Mouse (Mus musculus) cerebellum, adult 11-12 months (tissue): ENCODE data around the gene Tmem54.
A peak's percentile ranks its signal among the peaks of the same experiment; 100 is the strongest.

ENCODE experiments used
- DNase-seq: peaks from one replicate; pipeline ENCODE4 v3.0.0; 2022

The Tmem54 gene

DNA sequence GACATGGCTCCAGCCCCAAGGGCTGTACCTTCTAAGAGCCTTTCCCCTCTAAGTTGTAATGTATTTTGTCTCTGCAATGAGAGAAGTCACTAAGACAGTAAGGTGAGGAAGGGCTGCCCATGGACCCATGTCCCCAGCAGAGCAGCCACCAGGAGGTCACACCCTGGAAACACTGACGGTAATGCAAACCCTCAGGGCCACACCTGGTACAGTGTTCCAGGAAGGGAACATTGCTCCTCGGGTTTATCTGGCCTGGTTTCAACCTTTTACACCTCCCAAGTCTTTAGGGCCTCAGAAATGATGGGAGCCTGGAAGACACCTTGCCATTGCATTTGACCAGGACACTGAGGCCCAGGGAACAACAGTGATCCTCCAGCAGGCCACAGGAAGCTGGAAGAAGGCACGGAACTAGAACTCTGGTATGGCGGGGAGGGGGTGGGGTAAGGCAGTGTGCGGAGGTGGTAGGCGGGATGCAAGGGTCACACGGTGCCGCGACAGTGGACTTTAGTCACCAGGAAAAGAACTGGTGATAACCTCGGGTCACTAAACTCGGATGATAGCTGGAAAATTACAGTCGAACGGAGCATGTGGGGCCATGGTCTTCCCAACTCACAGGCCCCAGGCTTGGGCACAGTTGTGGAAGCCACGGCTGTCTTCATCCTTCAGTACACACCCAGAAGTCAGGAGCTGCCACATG is 3.1 kb upstream of the Tmem54 start:
- DNase-seq, result no peak

DNA sequence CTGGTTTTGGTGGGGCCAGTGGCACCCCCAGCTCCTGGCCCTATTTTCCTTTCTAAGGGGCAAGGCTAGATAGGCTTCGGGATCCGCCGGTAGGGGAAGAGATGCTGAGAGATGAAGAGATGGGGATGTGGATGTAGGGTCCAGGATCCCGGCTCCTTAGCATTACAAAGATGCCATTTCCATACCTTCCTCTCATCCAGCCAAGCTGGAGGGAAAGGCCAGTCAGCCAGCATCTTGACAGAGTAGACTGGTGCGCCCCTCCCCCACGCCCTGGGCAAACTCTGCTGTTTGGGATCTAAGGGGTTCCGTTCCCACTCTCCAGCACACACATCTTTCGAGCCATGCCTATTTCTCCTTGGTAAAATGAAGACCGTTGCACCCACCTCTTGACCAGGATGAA is 725 bp downstream of the Tmem54 start:
- DNase-seq, result no peak

GRCm38 (mm10) chr4:129107348-129107899 is 2.1 kb downstream of the Tmem54 start:
- DNase-seq, result no peak

DNA sequence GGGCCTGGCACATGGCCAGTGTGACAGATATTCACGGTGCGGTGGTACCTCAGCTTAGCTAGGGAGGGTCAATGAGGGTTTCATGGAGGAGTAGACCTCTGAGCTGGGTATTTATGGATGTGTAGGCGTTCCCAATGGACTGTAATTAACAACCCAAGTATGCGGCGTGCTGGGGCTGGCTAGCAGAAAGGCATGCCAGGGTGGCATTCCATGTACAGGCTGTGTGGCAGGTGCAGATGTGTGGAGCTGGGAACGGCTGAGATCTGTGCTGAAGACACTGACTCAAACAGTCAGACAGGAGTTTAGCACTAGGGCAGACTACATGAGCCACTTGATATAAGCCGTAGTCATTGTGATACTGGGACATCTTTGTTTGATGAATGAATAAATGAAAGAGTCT is 3.3 kb downstream of the Tmem54 start:
- no peak for DNase-seq

GRCm38 (mm10) chr4:129110804-129111203 is 5.5 kb downstream of the Tmem54 start:
- DNase-seq, result no peak

GRCm38 (mm10) chr4:129111350-129111749 is 6.0 kb downstream of the Tmem54 start:
- no peak for DNase-seq

GRCm38 (mm10) chr4:129112231-129112630 is 6.9 kb downstream of the Tmem54 start:
- DNase-seq, result no peak

GRCm38 (mm10) chr4:129113083-129113988 is 8.0 kb downstream of the Tmem54 start:
- peak; percentile 85 for DNase-seq

DNA sequence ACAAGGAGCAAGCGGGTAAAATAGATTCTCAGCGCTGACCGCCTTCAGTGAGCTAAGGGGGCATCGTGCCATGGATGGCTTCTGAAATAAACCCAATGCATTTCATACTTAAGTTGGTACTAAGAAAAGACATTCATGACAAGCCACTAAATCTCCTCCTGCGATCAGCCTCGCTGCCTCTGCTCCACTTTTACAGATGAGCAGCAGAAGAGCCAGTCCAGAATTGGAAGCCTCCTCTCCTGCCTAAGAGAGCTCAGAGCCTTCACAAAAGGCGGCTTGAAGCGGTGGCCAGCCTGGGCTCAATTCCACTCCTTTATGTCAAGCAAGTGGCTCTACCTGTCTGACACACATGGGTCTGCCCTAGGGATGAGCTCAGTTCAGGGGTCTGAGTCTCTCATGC is 11.4 kb downstream of the Tmem54 start:
- no peak for DNase-seq

- DNase-seq, result no peak
Measured at GRCm38 (mm10) chr4:129117720-129118510, 12.6 kb downstream of the Tmem54 start.

DNA sequence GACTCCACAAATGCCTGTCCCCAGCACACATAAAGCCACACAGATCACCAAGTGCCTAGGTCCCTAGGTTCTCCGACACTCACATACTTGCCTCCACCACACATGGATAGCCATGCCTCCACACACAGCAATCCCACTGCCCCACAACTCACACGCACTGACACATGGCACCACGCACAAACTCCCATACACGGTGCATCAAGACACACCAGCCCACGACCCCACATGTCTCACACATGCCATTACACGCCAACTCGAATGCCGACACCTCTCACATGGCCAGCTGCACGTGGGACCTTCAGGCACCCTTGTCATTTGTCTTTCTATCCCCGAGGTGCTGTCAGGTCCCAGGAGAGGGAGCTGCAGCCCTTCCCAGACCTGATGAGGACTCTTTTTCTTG is 14.4 kb downstream of the Tmem54 start:
- no peak for DNase-seq

DNA sequence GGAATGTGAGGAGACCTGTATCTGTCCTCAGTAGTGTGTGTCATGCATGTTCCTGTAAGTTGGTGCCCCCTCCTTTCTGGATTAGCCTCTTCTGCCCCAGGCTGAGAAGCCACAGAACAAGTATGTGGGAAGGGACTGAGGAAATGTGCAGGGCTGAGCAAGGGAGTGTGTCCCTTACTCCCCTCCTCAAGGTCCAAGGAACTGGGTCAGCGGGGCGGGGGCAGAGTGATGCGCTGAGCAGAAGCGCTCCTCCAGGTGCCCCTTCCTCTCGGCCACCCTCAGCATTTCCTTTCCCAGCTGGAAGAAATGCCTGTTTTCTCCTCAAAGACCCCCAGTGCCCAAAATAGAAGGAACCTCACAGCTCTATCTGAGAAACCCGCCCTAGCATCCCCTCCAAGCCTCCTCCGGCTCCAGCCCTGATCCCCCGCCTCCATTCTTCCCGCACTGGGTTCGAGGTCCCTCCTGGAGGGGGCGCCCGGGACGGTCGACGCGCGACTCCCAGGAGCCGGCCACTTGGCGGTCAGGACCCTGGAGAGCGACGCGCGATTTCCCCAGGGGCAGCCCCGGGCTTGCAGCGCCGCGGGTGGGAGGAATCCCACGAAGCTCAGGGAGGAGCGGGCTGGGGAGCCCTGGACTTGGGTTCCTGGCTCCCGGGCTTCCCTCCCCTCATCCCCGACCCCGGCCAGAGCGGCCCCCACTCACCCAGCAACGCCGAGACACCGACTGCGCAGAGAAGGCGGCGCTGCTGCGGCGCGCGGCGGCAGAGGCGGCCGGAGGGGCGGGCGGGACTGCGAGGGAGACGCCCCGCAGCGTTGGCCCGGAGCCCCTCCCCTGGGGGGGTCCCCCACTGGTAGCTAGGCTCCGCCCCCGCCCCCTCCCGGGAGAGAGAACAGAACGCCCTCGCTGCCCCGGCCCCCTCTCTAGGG is 15.4 kb downstream of the Tmem54 start:
- no peak for DNase-seq

GRCm38 (mm10) chr4:129121569-129122086 is 16.3 kb downstream of the Tmem54 start, which contains the start of gene Hpca:
Gene Hpca (minus strand): TSS chr4:129122036.
- no peak for DNase-seq

DNA sequence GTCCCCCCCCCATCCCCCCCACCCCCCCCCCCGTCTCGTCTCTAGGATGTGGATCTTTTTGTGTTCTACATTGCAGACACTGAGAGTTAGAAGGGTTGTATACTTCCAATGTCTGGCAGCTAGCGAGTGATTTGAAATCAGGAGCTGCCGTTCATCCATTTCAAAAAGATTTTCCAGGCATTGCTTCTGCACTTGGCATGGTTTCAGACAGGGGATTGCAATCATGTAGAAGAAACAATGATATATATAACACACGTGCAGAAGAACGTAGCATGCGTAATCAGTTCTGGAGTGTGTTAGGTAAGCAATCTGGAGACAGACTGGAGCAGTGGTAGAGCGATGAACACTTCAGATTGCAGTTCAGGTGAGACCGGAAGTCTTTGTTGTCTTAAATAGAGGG is 16.8 kb downstream of the Tmem54 start:
- DNase-seq, result no peak

DNA sequence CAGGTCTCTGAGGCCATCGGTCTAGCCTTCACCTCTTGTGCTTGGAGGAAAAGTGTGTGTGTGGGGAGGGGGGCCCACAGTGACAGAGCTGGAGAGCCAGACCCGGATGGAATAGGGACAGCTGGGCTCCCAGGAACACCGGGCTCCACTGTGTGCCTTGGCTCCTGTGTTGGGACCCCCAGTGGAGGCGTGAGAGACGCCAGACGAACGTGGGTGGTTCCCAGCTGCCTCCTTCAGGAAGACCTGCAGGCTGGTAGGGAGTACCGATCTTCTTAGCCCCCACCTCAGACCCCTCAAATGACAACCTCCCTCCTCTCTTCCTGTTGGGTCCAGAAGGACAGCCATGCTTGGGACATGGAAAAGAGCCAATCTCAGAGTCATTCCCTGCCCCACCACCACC is 17.4 kb downstream of the Tmem54 start:
- no peak for DNase-seq

GRCm38 (mm10) chr4:129124652-129125146 is 19.4 kb downstream of the Tmem54 start:
- no peak for DNase-seq

- DNase-seq, result no peak
Measured at GRCm38 (mm10) chr4:129125736-129126451, 20.5 kb downstream of the Tmem54 start.

DNA sequence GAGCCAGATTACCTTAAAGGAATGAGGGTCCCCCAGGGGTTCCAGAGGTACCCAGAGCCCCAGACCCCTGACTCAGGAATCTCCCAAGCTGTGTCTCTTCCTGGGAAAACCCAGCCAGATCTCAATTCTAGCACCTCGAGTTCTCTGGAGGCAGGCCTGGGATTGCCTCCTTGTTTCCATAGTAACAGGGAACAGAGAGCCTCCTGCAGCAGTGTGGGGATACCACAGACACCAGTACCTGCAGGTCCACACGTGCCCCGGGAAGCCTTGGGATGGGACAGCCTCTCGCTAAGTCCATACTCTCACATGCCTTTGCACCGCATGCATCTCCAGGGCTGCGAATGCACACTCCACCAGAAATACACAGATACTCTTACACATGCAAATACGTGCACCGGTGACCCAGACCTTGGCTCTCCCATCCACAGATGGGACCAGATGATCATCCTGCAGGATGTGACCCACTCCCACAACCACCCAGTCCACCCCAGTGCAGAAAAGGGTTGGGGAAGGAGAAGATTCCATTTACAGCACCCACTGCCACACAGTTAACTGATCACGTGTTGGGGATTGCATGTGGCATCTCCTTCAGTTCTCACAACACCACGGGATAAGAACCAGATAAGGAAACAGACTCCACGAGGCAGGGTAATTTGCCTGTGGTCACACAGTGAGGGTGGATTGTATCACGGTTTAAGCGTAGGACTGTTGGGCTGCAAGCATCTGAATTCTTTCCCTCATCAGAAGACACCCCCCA is 23.4 kb downstream of the Tmem54 start:
- DNase-seq, result no peak

DNA sequence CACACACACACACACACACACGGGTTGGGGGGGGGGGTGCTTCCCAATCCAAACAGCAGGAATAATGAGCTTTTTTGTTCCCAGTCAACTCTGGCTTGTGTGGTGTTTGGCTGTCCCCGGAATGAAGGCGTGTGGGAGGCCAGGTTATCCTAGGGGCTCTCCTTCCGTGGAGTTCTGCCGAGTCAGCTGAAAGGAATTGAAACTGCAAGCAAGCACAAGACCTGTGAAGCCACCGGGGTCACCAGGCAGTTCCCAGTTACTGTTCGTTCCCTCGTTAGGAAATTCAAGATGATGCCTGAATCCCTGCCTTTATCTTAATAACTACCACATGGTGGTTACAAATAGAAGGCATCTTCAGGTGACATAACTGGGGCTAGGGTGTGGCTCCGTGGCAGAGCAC is 24.0 kb downstream of the Tmem54 start:
- DNase-seq, result no peak

- DNase-seq, result peak; percentile 54
Measured at GRCm38 (mm10) chr4:129130149-129130548, 24.8 kb downstream of the Tmem54 start.
